Comparison of ENCODE assay signal across 27 mouse cellular contexts in the genomic region with DNA sequence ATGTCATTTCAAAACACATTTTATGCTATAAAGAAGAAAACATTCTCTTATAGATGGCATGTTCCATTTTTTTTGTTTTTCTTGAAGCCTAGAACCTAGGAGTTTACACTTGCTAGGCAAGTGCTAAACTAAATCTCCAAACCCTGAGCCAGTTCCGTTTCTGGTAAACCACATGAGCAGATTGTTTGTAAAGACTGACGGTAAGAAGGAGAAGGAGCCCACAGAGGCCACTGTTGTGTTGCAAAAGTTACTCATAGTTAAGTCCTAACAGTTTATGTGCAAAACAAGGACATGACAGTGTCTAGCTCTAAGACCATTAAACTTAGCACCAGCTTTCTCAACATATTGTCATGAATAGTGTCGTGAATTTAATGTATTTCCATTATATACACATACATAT. TPM values are rescaled to one million over a fixed set of nuclear protein-coding genes. Genes with fewer than 3 reads are reported as not detected.
A peak's percentile ranks its signal among the peaks of the same experiment; 100 is the strongest.
DNase-seq lines count a peak whose midpoint lies in the region; ATAC-seq lines count a peak whose summit lies in the region.
"Had no signal": no experiment of that assay in that cellular context is flagged by ENCODE, and none has a peak within 500 bp of the region (broad histone marks: within the 10 kb centered on the region; RNA-seq: fewer than 3 reads in every experiment).

No protein-coding gene starts in this region.

- 0 out of 2 replicates have a peak, but pooled peaks cover 17% of the 10 kb centered on the region for H3K36me3 ChIP-seq in macrophage (ENCODE audit: inconsistent target)
- H3K36me3 ChIP-seq: embryonic facial prominence, embryonic 13.5 days; embryonic facial prominence, embryonic 15.5 days; forebrain, embryonic 10.5 days; forebrain, embryonic 12.5 days; G1E had no signal

- no peak for DNase-seq in left cerebral cortex, adult 9 months (ENCODE audit: low spot score in 2 of 2)
- DNase-seq in yolk sac, embryonic 10.5 days (ENCODE audit: low spot score): no peak
- no peak for DNase-seq in left cerebral cortex, postnatal 4 days
- DNase-seq in cerebellum, adult 8-10 months: no peak
- DNase-seq: adrenal gland, adult 8-10 months; adrenal gland, postnatal 14 days; adrenal gland, postnatal 36 days; cerebellum, adult 11-12 months; cerebellum, adult 2 months; cerebellum, adult 9-11 months; cerebellum, postnatal 14 days; cerebellum, postnatal 36 days had no signal

- H3K27ac ChIP-seq in macrophage: peak overlapping the region; percentile 7
- H3K27ac ChIP-seq: embryonic facial prominence, embryonic 13.5 days; embryonic facial prominence, embryonic 15.5 days; forebrain, embryonic 10.5 days; forebrain, embryonic 12.5 days had no signal

- H3K4me3 ChIP-seq in macrophage (ENCODE audit: inconsistent target): no peak overlapping the region
- H3K4me3 ChIP-seq: embryonic facial prominence, embryonic 13.5 days; embryonic facial prominence, embryonic 15.5 days; erythroblast, embryonic 14.5 days; forebrain, embryonic 10.5 days; forebrain, embryonic 12.5 days had no signal

- 11% methylated on average over 3 of the region's 3 CpGs for WGBS in macrophage (ENCODE audit: missing documents)

- peaks cover 80% of the 10 kb centered on the region for H3K79me2 ChIP-seq in macrophage (ENCODE audit: inconsistent target)

- peak; percentile 57 for ATAC-seq in common myeloid progenitor, adult 5-6 weeks (replicated peaks; ENCODE audit: low read depth, poor library complexity, severe bottlenecking)
- peak; percentile 64 for ATAC-seq in megakaryocyte progenitor cell, adult 5-6 weeks (replicated peaks; ENCODE audit: poor library complexity)
- ATAC-seq: activated CD4-positive, CD25-positive, alpha-beta regulatory T cell, adult 4 months; CD4-positive, CD25-positive, alpha-beta regulatory T cell, adult 4 months; forebrain, embryonic 14.5 days; forebrain, embryonic 16.5 days; Patski had no signal

- intact Hi-C loops in left cerebral cortex, postnatal 4 days (cut with DNase I): loop anchor here (10.0 kb wide), 1 partner anchor 267 kb away; no protein-coding TSS in a partner anchor

RNA-seq across cellular contexts. Expression of a gene that starts 53.0 kb away (rescaled TPM):
- not detected in 2 replicates for total RNA-seq in common myeloid progenitor, adult 5-6 weeks (2017)
- total RNA-seq in macrophage (2018; cell fraction: chromatin; rRNA removed): 1 to 10 TPM in 1 of 26 experiments, not detected in 25; 2.1 TPM
- under 1 TPM in 12 of 26 experiments, not detected in 14; 0.17 to 0.37 (median 0.25) TPM for total RNA-seq in macrophage (2018; cell fraction: cytosol; rRNA removed)
- 1 to 10 TPM in 2 of 26 experiments, not detected in 24; 2.7 TPM for total RNA-seq in macrophage (2018; cell fraction: nucleus; rRNA removed)
- 0.55 to 13.8 TPM in 2 of 3 replicates, not detected in the other for polyA plus RNA-seq in macrophage (2018)
- total RNA-seq in megakaryocyte progenitor cell, adult 5-6 weeks (2015): not detected in 2 replicates
- not detected in 2 replicates for total RNA-seq in megakaryocyte progenitor cell, adult 5-6 weeks (2017)
- total RNA-seq in left cerebral cortex, postnatal 4 days (2021): 1,000 to 10,000 TPM; 1,039 to 1,099 TPM
- total RNA-seq: CH12.LX had no signal
- polyA plus RNA-seq: activated CD4-positive, CD25-positive, alpha-beta regulatory T cell, adult 4 months; CD4-positive, CD25-positive, alpha-beta regulatory T cell, adult 4 months; erythroblast, embryonic 14.5 days; G1E had no signal

Comparison
In these comparisons a context has a peak if more than half of its experiments do, and no peak if none do; other contexts are left out.
1. RNA of a gene that starts 53.0 kb away (total RNA-seq): 1,039 to 1,099 TPM in left cerebral cortex, postnatal 4 days; not detected in common myeloid progenitor, adult 5-6 weeks and not detected in megakaryocyte progenitor cell, adult 5-6 weeks; every median in the first group is over 1,000 times any median in the second.